Mouse (Mus musculus) spleen, adult 2 months (tissue): ENCODE measurements around the gene Cdc25b.

ENCODE experiments used
- CTCF ChIP-seq: fragments of 200-500 bp; IDR thresholded peaks from 2 replicates; pipeline ENCODE4 v1.5.1; 2011; ENCODE audit warnings: mild to moderate bottlenecking, inconsistent platforms; ENCODE audit not compliant: insufficient read depth, insufficient read length, insufficient replicate concordance; ENCODE audit errors: extremely low read depth
- POLR2A ChIP-seq: fragments of 200-500 bp; IDR thresholded peaks from 2 replicates; pipeline ENCODE4 v1.6.1; 2011; ENCODE audit warnings: low read depth, low read length, inconsistent platforms

- TF ChIP-seq CTCF (no peak), POLR2A (no peak)
These were observed 55.4 kb downstream of the Cdc25b start for GRCm38 (mm10) chr2:131242180-131242579.
